Mouse (Mus musculus) thymus, adult 2 months (tissue): Measurements from ENCODE around the gene Myo5a.

ENCODE experiments used
- CTCF ChIP-seq: fragments of 200-500 bp; IDR thresholded peaks from 2 replicates; pipeline ENCODE4 v1.5.1; 2012; ENCODE audit warnings: mild to moderate bottlenecking, control low read depth, low read length, moderate library complexity, borderline replicate concordance; ENCODE audit not compliant: control insufficient read depth, poor library complexity, insufficient read depth; ENCODE audit errors: extremely low read depth
- POLR2A ChIP-seq: fragments of 200-500 bp; IDR thresholded peaks from 2 replicates; pipeline ENCODE4 v1.6.1; 2012; ENCODE audit warnings: mild to moderate bottlenecking, low read length, control low read depth, moderate library complexity; ENCODE audit not compliant: control insufficient read depth, poor library complexity, insufficient read depth; ENCODE audit errors: extremely low read depth

DNA sequence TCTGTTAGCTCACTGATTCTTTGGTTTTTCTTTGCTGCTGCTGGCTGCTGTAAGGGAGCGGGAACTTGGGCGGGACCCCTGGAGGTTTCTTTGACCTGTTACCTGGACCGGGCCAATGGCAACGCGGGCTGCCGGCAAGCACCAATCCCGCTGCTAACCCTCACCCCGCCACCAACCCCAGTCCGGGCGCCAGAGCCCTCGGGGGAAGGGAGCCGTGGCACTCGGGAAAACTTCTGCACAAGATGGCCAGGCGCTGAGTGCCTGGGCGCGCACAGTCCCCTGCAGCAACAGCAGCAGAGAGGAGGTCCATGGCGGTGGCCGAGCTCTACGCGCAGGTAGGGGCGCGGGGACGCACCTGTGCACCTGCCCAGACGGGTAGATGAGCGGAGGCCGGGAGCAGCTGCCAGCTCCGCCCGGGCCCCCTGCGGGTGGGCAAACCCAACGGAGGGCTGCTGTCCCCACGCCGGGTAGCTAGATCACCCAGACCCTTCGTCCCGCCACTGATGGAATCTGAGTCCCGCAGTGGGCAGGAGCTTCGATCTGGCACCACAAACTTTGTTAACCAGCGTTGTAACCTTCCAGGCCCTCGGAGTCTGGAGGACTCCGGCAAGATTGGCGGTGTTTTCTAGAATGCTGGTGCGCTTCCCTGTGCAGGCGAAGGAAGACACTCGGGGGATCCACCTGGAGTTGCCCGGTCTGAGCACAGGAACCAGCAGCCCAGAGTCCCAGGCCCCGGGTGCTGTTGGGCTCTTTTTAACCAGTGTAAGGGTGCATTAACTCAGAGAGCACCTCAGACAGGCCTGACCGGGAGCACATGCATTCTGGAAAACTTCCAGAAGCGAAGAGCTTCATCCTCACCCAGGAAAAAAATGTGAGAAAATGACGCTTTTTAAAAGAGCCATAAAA, 161.3 kb downstream of the Myo5a start, which contains the start of gene Myo5c:
- TF ChIP-seq POLR2A (no peak), CTCF (no peak)
